Mouse (Mus musculus) liver, embryonic 13.5 days (tissue): ENCODE data around the gene Hist1h3h. TPM values are rescaled to one million over a fixed set of nuclear protein-coding genes. Genes with fewer than 3 reads are reported as not detected.
"Not testable (repeated sequence)": the region's sequence is repeated elsewhere in the genome, so short reads cannot be mapped to it uniquely, and the experiment has no call there.

ENCODE experiments used
- ATAC-seq: fragments of 200-750 bp; cut with Nextera tagmentation; 2 replicates; pipeline ENCODE4 v1.8.0; 2017; ENCODE audit warnings: low read depth, mild to moderate bottlenecking, moderate number of reproducible peaks, moderate library complexity
- DNase-seq: peaks from one replicate; pipeline ENCODE4 v3.0.0; 2022
- H3K27ac ChIP-seq: fragments of 300-500 bp; sonication (generic); 2 replicates; pipeline ENCODE4 v1.5.1; 2015; ENCODE audit warnings: moderate library complexity, mild to moderate bottlenecking, inconsistent platforms
- H3K27me3 ChIP-seq: fragments of 300-500 bp; sonication (generic); 2 replicates; pipeline ENCODE4 v1.6.1; 2015; ENCODE audit warnings: mild to moderate bottlenecking, inconsistent platforms
- H3K36me3 ChIP-seq: fragments of 300-500 bp; sonication (generic); 2 replicates; pipeline ENCODE4 v1.6.1; 2015; ENCODE audit warnings: mild to moderate bottlenecking, inconsistent platforms
- H3K4me1 ChIP-seq: fragments of 300-500 bp; sonication (generic); replicated peaks from 2 replicates; pipeline ENCODE4 v1.6.1; 2015; ENCODE audit warnings: inconsistent platforms
- H3K4me2 ChIP-seq: fragments of 300-500 bp; sonication (generic); 2 replicates; pipeline ENCODE4 v1.6.1; 2015; ENCODE audit warnings: inconsistent platforms, mild to moderate bottlenecking, moderate library complexity
- H3K4me3 ChIP-seq: fragments of 300-500 bp; sonication (generic); replicated peaks from 2 replicates; pipeline ENCODE4 v1.5.1; 2015; ENCODE audit warnings: mild to moderate bottlenecking, inconsistent platforms
- H3K9ac ChIP-seq: fragments of 300-500 bp; sonication (generic); 2 replicates; pipeline ENCODE4 v1.6.1; 2015; ENCODE audit warnings: mild to moderate bottlenecking, inconsistent platforms
- H3K9me3 ChIP-seq: fragments of 300-500 bp; sonication (generic); replicated peaks from 2 replicates; pipeline ENCODE4 v1.6.1; 2016; ENCODE audit warnings: inconsistent platforms
- WGBS: fragments of 180-500 bp; shearing (Covaris S2); methylation state at CpG from one replicate; pipeline ENCODE4 v1.1.7; 2015; ENCODE audit not compliant: insufficient replicate concordance; 5-methylcytosine and 5-hydroxymethylcytosine counted together
- microRNA-seq: library from miRNA; unstranded; fragments of <30 nt; microRNA quantifications from one replicate; pipeline ENCODE4, GENCODE M21; 2016
- polyA plus RNA-seq: library from polyadenylated mRNA; unstranded; fragments of >200 nt; fragmentation: Nextera tagmentation; extraction: Ambion mirVana; gene quantifications from 2 replicates; pipeline ENCODE4 v1.2.1, GENCODE M21; 2015

The Hist1h3h gene
- polyA plus RNA-seq, 1 experiment from 2014 or later = 11.7 TPM

DNA sequence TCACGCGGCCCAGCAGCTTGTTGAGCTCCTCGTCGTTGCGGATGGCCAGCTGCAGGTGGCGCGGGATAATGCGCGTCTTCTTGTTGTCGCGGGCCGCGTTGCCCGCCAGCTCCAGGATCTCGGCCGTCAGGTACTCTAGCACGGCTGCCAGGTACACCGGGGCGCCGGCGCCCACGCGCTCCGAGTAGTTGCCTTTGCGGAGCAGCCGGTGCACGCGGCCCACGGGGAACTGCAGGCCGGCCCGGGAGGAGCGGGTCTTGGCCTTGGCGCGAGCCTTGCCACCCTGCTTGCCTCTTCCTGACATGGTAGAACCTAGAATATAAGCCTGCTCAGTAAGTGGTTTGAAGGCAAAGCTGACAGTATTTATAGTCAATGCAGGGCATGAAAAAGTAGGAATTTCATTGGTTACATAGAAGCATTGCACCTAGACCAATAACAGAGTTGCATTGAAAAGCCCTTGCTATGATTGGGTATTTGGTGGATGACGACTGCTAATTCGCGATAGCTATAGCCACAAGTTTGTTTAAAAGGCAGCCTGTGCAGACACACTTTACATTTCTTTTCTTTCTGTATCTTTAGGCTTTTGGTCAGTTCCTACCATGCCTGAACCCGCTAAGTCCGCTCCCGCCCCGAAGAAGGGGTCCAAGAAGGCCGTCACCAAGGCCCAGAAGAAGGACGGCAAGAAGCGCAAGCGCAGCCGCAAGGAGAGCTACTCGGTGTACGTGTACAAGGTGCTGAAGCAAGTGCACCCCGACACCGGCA lies 36.2 kb downstream of the Hist1h3h start, which contains the start of the genes Hist1h2ak and Hist1h2bn:
Hist1h2ak (minus strand) TSS at position 304 of the 762 bp plus-strand sequence.
Hist1h2bn (plus strand) TSS at position 600 of the 762 bp plus-strand sequence.
- Histone ChIP-seq H3K4me2 (peak within 1 kb of the TSS; percentile 78), H3K9ac (peak within 1 kb of the TSS; percentile 83), H3K4me3 (peak within 1 kb of the TSS; percentile 58), H3K27ac (peak within 1 kb of the TSS; percentile 99), H3K4me1 (peaks cover 31% of the 10 kb centered on the region)
- ATAC-seq = peak; percentile 81
- not testable (repeated sequence) for H3K36me3 ChIP-seq, H3K9me3 ChIP-seq, H3K27me3 ChIP-seq
- peak; percentile 92 for DNase-seq
- 1% methylated on average over 48 of the region's 50 CpGs for WGBS

DNA sequence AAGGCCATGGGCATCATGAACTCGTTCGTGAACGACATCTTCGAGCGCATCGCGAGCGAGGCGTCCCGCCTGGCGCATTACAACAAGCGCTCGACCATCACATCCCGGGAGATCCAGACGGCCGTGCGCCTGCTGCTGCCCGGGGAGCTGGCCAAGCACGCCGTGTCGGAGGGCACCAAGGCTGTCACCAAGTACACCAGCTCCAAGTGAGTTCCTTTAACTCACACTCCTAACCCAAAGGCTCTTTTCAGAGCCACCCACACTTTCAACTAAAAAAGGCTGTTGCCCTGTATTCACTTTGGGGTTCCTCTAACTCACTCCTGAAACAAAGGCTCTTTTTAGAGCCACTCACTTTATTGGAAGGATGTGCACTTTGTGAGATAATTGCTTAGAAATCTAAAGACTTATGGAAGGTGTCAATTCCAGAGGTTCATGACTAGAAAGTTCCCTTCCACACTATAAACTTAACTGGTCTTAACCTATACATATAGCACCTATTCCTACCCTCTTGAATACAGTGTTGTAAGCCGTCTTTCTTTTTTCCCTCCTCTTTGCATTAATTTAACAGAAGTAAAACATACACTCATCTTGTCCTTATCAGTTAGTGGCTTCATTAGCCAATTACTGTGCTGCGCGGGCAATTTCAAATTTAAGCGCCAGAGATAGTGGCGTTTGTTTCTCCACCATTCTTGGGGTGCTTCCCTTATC lies 37.0 kb downstream of the Hist1h3h start:
- under 1% methylated on average over 20 of the region's 26 CpGs for WGBS
- Histone ChIP-seq H3K9ac (peak overlapping the region; percentile 75), H3K4me1 (peaks cover 27% of the 10 kb centered on the region), H3K4me3 (peak overlapping the region; percentile 56), H3K4me2 (peak overlapping the region; percentile 78), H3K27ac (peak overlapping the region; percentile 99)
- DNase-seq = peak; percentile 61
- H3K27me3 ChIP-seq, H3K9me3 ChIP-seq, H3K36me3 ChIP-seq: not testable (repeated sequence)
- ATAC-seq = peak; percentile 20

DNA sequence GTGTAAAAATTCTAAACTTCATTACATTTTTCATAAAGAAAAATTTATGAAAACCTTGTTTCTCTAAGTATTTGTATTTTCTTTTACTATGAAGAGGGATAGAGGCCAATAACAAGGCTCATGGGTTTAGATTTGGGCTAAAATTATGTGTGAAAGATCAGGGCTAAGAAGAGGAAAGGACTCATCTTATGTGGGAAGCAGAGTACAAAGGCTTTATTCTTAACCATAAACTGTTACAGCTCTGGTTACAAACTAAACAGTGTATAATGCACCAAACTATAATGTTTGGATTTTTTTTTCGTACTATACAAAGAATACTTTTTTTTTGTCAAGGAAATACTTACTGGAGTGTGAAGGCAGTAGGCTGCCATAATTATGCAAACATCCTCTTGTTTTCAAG lies 38.2 kb downstream of the Hist1h3h start:
- DNase-seq = no peak
- H3K9me3 ChIP-seq = no peaks in the 10 kb centered on the region
- peak overlapping the region; percentile 64 for H3K4me2 ChIP-seq
- ATAC-seq = no peak
- peak overlapping the region; percentile 50 for H3K4me3 ChIP-seq
- H3K9ac ChIP-seq = peak overlapping the region; percentile 70
- H3K27ac ChIP-seq = peak overlapping the region; percentile 99
- H3K27me3 ChIP-seq = no peaks in the 10 kb centered on the region
- no peaks in the 10 kb centered on the region for H3K36me3 ChIP-seq
- WGBS = 78% methylated on average over 1 of the region's 1 CpGs
- H3K4me1 ChIP-seq = peaks cover 27% of the 10 kb centered on the region

Small RNA genes within 50 kb of the gene (microRNA-seq; reads per million reads assigned to microRNA genes)
- gene Gm44357 (not detected), gene Gm44367 (not detected), gene Gm44454 (1.5 reads per million)

Other genes starting within 250 kb of the Hist1h3h start
- 0.86 and 0.92 TPM in 2 replicates for gene Nkapl, start 249.2 kb upstream of the Hist1h3h start, polyA plus RNA-seq
- 0.33 and 0.38 TPM in 2 replicates for gene Zkscan4, start 238.8 kb upstream of the Hist1h3h start, polyA plus RNA-seq
- gene Gm10065, start 238.2 kb upstream of the Hist1h3h start, polyA plus RNA-seq = not detected in 2 replicates
- gene AK157302, start 222.4 kb upstream of the Hist1h3h start, polyA plus RNA-seq = 0.65 and 0.77 TPM in 2 replicates
- 6.6 and 7.4 TPM in 2 replicates for gene Gm11273, start 216.2 kb upstream of the Hist1h3h start, polyA plus RNA-seq
- gene Zkscan8, start 186.5 kb upstream of the Hist1h3h start, polyA plus RNA-seq = 1.1 and 1.2 TPM in 2 replicates
- not detected in 2 replicates for gene Olfr1366, start 174.9 kb upstream of the Hist1h3h start, polyA plus RNA-seq
- not detected in 2 replicates for gene Olfr1535, start 157.8 kb upstream of the Hist1h3h start, polyA plus RNA-seq
- gene Olfr1364, start 135.9 kb upstream of the Hist1h3h start, polyA plus RNA-seq = not detected in 2 replicates
- gene Olfr1362, start 103.6 kb upstream of the Hist1h3h start, polyA plus RNA-seq = not detected in 2 replicates
- not detected in 2 replicates for gene Olfr11, start 75.1 kb upstream of the Hist1h3h start, polyA plus RNA-seq
- gene Olfr1361, start 54.3 kb upstream of the Hist1h3h start, polyA plus RNA-seq = not detected in 2 replicates
- not detected in 2 replicates for gene Olfr1360, start 40.3 kb upstream of the Hist1h3h start, polyA plus RNA-seq
- not detected in 2 replicates for gene Olfr1359, start 19.5 kb upstream of the Hist1h3h start, polyA plus RNA-seq
- gene Hist1h2bl, start 1.5 kb upstream of the Hist1h3h start, polyA plus RNA-seq = 1.8 and 3.0 TPM in 2 replicates
- 15.6 and 39.6 TPM in 2 replicates for gene Hist1h2ai, start 1.2 kb upstream of the Hist1h3h start, polyA plus RNA-seq
- gene Hist1h2bm, start 4.4 kb downstream of the Hist1h3h start, polyA plus RNA-seq = 4.3 and 8.6 TPM in 2 replicates
- gene Hist1h4j, start 17.4 kb downstream of the Hist1h3h start, polyA plus RNA-seq = 0.41 and 0.81 TPM in 2 replicates
- 2.8 and 5.6 TPM in 2 replicates for gene Hist1h4k, start 32.8 kb downstream of the Hist1h3h start, polyA plus RNA-seq
- 30.8 and 91.0 TPM in 2 replicates for gene Hist1h2ak, start 36.2 kb downstream of the Hist1h3h start, polyA plus RNA-seq
- gene Hist1h2bn, start 36.5 kb downstream of the Hist1h3h start, polyA plus RNA-seq = 4.4 and 14.4 TPM in 2 replicates
- 37.3 and 37.6 TPM in 2 replicates for gene Hist1h1b, start 63.0 kb downstream of the Hist1h3h start, polyA plus RNA-seq
- gene Hist1h3i, start 65.7 kb downstream of the Hist1h3h start, polyA plus RNA-seq = 164 and 194 TPM in 2 replicates
- gene Hist1h2an, start 69.6 kb downstream of the Hist1h3h start, polyA plus RNA-seq = 5.8 and 15.9 TPM in 2 replicates
- gene Hist1h2bp, start 69.8 kb downstream of the Hist1h3h start, polyA plus RNA-seq = 2.8 and 3.8 TPM in 2 replicates
- 22.0 and 34.4 TPM in 2 replicates for gene Hist1h2bq, start 92.5 kb downstream of the Hist1h3h start, polyA plus RNA-seq
- gene Hist1h2ao, start 92.8 kb downstream of the Hist1h3h start, polyA plus RNA-seq = 1.4 and 1.6 TPM in 2 replicates
- gene Hist1h4m, start 94.1 kb downstream of the Hist1h3h start, polyA plus RNA-seq = not detected in 2 replicates
- 14.8 and 21.6 TPM in 2 replicates for gene Hist1h4n, start 114.5 kb downstream of the Hist1h3h start, polyA plus RNA-seq
- 4,833 and 5,264 TPM in 2 replicates for gene Hist1h2ap, start 115.8 kb downstream of the Hist1h3h start, polyA plus RNA-seq
- 22.5 and 35.7 TPM in 2 replicates for gene Hist1h2br, start 116.1 kb downstream of the Hist1h3h start, polyA plus RNA-seq
- 0.89 and 1.0 TPM in 2 replicates for gene Zfp184, start 227.4 kb downstream of the Hist1h3h start, polyA plus RNA-seq